Mouse (Mus musculus) thymus, postnatal 10 days (tissue): ENCODE measurements at regions not wholly inside any gene's neighbourhood (a gene's known extent, or its start where the extent isn't known, plus 50 kb on each side); places are given as distances from the start of the nearest gene placed in this dataset.
"Not testable (repeated sequence)": the region's sequence is repeated elsewhere in the genome, so short reads cannot be mapped to it uniquely, and the experiment has no call there.

Source experiments
- DNase-seq, 2 experiments: peaks; one replicate each; pipeline ENCODE4 v3.0.0; 2021; ENCODE audit warnings: low spot score in 2 of 2

DNA sequence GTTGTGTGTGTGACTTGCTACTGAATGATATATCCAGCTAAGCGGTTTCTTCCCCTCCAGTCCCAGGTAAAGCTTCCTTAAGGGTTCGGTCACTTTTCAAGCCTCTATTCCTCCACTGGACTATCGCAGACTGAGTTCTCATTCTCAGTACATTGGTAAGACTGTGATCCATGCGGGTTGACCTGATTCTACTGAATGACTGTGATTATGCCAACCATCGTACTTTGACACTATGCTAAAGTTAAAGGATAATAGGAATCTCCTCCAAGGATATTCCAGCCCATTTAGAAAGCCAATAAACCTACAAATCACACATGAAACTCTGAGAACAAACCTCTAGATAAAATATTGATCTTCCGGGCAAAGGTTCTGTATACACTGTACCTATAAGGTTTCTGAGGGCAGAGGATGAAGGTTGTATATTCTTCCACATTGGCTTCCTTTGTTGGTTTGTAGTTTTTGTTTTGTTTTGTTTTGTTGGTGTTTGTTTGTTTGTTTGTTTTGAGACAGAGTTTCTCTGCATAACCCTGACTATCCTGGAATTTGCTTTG, 223.7 kb upstream of the Zpld1 start:
- DNase-seq = no peak

DNA sequence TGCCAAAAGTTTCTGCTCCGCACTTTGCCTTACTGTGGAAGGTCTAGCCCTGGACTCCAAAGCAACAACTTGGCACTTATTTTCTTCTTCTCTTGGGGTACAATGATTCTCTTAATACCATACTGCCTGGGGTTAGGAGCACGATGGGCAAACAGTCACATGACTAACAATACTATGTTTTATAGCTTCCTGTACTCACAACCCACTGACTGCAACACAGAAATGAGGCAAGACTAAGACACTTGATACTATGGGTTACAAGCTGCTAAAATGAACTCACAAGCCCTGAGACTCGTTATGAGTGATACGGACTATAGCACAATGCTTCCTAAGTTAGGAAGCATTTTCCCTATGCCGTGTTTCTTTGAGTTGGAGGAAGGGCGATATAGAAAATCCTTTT, 222.3 kb upstream of the Zpld1 start:
- no peak for DNase-seq

DNA sequence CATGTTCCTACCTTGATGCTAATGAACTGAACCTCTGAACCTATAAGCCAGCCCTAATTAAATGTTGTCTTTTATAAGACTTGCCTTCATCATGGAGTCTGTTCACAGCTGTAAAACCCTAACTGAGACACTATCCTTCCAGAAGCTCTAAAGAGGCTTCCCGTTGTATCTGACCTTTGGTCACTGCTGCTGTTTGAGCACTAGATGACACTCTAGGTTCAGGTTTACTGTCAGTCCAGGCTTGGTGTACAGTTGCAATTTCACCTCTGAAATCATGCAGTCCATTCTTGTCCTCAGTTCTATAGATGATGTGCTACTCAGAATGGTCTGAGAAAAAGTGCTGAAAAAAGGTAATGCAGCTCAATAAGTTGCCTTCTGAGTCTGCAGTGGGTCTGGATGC, 221.9 kb upstream of the Zpld1 start:
- no peak for DNase-seq

DNA sequence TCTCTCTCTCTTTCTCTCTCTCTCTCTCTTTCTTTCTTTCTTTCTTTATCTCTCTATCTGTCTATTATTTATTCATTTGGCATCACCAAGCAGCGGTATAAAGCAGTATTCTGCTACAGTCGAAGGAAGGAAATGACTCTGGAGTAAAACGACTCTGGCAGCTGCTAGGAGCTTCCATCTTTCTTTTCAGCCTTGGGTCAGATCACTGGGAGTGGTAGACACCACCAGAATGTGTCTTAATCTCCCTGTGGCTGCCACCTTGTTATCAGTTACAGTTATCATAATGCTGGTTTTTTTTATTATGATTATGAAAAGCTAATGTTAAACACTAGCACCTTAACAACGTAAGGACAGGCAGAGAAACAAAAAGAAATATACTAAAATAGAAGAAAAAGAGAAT, 219.2 kb upstream of the Zpld1 start:
- DNase-seq = no peak

DNA sequence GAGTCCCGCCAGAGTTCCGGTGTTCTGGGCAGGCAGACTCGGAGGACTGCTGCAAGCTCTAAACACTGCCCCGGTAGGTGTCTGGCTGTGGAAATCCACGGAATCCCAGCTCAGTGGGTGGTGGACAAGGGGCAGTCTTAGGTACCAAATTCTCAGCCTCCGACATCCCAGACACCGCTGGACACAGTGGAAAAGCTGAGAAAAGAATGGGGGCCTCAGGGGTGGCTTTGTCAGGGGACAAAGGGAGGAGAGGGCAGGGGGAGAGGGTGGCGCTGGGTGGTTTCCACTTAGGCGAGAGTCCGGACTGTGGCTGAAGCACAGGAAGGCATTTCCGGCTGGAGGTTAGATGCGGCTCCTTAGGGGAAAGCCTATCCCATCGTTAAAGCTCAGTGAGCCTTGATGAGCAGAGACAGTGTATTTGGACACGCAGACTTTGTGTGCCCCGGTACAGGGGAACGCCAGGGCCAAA, 217.5 kb upstream of the Zpld1 start:
- DNase-seq = no peak

DNA sequence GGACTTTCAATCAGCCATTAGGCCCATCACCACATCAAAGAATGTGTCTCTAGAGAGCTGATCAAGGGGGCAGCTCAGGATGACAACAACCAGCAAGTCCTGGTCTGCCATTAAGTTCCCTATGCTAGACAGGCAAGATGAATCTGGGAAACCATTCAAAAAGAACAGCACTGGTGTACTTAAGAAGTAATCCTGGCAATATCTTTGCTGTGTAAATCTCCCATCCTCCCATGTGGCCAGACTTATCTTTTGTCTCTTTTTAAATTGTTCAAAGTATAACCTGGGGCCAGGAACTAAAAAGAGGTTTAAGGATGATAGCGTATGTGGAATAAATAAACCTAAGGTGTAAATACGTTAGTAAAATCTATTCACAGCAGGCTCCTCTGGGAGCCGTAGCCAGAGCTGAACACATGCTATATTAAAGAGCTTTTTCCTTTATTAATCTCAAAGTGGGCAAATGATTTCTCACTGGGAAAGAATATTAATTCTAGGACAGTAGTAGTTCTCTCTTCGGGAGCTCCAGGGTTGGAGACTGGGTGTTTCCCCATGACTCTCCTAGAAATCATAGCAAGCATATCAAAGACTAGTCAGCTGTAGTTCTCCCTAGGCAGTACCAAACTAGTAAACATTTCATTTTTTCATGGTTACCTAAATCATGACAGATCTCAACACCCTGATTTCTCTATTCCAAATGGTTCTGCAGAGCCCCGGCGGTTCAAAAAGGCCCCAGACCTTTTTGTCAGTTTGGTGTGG, 216.8 kb upstream of the Zpld1 start:
- no peak for DNase-seq

DNA sequence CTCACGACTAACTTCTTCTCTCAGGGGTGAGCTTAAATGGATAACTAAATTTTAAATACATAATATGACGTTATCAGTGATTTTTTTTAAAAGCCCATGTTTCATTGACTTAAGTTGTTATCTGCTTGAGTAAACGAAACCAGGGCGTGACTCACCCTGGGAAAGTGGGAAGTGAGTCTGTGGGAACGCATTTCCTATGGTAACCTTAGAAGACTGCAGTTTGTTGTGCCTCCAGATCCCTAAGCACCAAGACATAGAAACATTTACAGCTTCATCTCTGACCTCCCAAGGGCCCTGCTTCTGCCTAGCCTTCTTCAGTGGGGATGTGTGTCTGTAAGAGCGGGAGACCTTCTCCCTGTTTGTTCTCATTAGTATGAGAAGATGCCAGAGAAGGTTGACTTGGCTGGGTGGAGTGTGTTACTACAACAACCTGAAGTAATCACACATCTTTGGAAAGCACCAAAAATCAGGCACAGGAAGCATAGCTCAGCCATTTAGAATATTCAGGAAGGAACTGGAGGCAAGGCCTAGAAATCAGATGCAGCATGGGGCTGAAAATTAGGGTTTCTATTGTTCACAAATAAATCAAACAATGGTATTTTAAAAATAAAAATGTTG, 207.1 kb upstream of the Zpld1 start:
- no peak for DNase-seq

DNA sequence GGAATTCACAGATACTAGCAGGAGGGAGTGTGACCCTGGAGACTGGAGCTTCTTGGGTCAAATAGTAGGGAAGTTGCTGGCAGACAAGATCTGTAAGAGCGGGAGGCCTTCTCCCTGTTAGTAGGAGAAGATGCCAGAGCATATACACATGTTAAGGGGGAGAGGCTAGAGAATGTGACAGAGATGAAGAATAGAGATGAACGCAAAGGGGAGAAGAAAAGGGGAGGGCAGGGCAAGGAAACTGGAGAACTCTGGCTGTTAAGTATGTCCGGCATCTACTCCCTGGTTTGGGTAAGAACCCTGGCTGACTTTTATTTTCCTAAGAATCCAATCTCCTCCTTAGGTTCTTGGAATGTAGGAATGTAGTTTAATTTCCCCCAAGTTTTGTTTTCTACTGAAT, 206.5 kb upstream of the Zpld1 start:
- no peak for DNase-seq

DNA sequence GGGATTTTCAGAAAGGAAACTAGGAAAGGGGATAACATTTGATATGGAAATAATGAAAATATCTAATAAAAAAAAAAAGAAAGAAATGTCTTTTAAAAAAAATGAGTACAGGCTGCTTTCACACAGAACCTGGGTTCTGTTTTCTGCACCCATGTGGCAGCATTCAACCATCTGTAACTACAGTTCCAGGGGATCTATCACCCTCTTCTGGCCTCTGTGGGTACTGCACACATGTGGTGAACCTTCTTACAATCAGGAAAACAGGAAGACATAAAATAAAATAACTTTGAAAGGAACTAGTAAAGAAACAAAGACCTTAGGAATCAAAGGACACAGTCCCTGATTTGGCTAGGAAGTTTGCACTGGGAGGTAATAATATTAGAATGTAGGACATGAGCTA, 205.5 kb upstream of the Zpld1 start:
- DNase-seq = peak in 1 of 2 experiments; percentile 14

DNA sequence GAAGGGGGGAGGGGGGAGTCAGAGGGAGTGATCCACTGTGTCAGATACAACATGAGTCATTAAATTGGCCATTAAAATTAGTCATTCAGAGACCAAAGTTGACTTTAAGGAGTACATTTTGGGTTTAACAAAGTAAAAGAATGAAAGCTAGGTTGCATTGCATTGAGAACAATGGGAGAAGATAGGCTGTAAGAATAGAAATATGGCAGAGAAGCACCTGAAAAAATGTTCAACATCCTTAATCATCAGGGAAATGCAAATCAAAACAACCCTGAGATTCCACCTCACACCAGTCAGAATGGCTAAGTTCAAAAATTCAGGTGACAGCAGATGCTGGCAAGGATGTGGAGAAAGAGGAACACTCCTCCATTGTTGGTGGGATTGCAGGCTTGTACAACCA, 202.0 kb upstream of the Zpld1 start:
- not testable (repeated sequence) for DNase-seq

DNA sequence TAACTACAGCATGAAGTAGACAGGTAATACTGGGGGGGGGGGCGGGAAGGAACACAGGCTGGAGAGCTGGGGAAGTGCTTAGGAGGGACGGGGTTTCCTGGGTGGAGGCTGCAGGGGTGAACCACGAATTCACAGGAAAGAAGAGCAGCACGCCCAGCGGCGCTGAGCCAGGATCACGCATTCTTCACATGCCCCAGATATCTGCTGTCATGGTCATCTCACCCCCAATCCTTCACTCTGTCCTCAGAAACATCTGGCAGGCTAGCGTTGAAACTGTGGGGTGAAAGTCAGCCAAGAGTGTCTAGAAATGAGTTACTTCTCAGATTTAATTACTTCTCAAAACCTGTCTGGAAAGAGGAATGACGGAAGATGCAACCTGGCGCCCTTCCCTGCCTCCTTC, 197.3 kb upstream of the Zpld1 start:
- DNase-seq = no peak

DNA sequence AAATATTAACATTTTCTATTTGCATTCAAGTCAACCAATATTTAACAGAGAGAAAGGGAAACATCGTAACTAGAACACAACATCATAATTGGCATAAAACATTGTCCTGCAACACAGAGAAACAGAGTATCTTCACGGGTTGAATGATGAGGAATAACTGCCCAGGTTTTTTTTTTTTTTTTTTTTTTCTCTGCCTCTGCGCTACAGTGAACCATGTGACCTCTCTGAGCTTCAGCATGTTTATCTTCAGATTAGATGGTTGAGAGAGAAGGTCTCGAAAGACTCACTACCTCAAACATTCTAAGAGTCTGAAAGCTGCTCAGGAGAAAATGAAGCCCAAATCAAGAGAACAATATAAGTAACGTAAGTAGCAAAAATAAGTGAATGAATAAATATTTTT, 196.4 kb upstream of the Zpld1 start:
- DNase-seq = no peak

DNA sequence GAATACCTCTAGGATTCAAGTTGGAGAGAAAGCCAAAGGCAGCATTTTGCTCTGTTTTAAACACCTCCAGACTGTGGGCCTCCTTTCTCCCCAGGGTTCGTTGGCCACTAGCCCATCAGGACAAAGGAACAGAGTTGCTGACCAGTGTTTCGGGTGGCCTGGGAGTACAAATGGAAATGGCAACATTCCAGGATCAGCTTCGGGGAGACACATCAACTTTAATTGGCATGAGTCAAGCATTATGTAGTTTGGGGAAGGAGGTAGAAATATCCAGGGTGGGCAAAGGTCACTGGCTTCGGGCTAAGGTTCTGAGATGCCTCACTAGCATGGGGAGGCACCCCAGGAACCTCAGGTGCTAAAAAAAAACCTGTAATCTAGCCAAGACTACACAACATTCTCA, 194.3 kb upstream of the Zpld1 start:
- no peak for DNase-seq

DNA sequence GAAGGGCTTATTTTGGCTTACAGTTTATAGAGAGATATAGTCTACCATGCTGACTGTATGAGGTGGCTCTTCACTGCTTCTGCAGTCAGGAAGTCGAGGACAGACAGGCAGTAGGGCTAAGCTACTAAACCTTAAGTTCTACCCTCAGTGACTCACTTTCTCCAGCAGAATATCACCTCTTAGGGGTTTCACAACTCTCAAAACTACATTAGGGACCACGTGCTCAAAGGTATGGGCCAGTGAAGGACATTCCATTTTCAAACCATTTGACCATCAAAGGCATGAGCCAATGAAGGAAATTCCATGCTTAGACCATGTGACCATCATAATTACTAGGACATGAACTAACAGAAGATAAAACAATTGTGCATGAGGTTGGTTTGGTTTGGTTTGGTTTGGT, 186.6 kb upstream of the Zpld1 start:
- DNase-seq = no peak

DNA sequence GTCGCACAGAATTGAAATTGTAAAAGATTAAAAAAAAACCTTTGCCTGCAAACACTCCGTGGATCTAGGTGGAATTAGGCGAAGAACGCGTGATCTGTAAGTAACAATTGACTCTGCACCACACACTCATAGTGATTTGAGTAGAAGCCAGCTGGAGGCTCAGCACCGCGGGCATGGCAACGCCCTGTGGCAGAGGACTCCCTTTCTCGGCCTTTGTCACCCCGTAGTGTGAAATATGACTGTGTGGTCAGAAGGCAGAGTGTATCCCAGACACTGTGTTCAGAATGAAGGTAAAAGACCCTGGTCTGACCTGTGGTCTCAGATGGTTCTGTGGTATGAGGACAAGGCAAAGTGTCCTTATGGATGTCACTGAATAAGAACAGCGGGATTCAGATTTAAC, 183.0 kb upstream of the Zpld1 start:
- DNase-seq = no peak

DNA sequence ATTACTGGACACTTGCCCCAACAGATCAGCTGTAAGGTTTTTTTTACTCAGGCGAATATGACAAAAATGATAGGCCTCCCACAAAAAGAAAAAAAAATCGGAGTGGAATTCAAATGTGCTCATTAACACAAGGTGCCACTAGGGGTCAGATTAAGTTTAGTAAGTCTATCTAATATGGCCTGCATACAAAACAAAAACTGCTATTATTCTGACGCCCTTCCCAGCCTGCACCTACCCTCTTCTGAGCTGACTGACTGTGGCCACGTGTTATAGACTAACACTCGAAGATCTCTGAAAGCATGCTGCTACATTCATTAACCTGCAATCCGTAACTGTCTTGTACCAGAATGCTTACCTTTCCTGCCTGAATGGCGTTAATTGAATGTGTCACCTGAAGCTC, 182.5 kb upstream of the Zpld1 start:
- peak in 1 of 2 experiments; percentile 11 for DNase-seq

DNA sequence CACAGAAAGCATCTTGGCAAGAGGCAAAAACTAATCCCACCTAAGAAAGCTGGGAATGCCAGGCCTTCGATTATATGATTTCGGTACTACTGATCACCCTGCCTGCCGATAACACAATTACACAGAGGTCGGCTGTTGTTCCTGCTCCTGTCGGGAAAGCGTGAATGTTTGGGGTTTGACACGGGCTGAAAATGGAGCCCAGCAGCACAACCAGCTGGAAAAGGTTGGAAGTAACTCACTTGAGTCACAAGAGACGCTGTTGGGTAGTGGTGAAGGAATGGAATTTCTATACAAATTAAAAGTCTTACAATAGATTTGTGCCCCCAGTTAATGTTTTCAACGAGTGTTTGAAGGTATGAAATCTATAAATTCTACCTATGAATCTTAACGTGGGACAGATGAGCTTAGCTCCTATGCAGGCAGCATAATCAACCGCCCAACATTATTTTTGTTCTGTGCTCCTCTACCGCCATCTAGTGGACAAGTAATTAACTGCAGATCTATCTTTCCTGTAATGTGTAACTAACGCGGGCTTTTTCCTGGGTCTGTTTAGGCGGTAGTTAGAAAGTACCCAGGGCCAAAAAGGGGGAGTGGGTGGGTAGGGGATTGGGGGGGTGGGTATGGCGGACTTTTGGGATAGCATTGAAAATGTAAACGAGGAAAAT, 178.9 kb upstream of the Zpld1 start:
- DNase-seq = peak in 1 of 2 experiments; percentile 66

DNA sequence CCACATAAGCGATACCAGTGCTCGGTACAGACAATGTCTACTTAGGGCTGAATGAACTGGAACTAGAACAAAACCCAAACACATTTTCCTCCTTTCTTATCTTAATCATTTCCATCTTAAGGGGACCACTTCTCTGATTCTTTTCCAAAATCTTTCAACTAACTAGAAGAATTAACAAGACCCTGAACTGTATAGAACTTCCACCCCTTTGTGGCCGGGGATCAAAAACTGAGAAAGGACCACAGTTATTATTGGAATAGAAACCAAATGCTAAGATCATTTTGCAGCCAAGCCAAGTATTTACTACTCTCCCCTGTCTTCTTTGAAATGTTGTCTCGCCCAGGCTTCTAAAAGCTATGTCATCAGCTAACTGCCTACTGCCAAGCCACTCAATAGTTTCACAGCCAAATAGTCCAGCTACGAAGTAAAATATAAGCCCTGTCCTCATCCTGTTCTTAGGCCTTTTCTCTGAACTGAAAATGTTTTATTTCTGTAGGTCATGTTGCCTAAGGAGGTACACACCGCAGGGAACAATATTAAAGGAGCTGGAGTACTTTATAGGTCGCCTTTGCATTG, 177.3 kb upstream of the Zpld1 start:
- DNase-seq = no peak

DNA sequence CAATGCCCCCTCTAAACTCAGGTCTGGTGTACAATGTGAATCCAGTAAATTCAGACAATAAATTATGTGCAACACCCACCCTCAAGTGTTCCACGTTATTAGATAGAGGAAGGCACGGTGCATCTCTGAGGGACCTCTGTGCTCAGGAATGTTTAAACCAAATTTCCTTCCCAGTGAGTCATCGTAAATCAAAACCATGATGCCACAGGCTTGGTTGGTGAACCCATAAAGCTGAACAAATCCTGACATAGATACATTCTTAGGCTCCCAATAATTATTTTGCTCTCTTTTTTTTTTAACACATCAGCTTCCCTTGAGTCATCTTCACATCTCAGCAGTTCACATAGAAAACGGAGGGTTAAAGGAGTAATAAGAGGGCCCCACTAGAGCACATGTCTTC, 173.6 kb upstream of the Zpld1 start:
- DNase-seq = no peak

DNA sequence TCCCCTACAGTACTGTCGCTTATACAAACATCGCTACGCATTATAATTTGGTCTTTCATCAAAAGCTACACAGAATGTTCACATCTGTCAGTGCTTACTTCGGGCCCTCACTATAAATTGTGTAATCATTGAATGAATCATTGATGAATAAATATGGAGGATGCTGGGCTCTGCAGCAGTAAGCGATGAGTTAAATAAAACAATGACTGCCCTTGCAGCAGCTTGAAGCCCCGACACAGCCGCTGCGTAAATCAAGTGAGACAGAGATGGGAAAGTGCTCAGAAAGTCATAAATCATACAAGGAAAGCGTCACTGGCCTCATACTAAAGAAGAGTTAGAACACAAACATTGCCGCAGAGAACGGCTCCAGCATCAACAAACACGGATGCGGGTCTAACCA, 172.9 kb upstream of the Zpld1 start:
- DNase-seq = no peak

DNA sequence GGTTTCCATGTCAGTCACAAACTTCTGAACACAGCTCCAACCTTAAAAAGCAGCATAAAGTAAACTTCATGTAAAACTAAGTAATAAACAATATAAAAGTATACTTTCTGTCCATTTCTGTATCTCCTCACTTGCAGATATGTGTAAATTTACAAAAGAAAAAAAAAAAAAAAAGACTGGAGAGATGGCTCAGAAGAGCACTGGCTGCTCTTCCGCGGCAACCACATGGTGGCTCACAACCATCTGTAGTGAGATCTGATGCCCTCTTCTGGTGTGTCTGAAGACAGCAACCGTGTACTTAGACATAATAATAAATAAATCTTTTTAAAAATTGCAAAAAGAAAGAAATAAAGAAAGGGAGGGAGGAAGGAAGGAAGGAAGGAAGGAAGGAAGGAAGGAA, 171.9 kb upstream of the Zpld1 start:
- DNase-seq = no peak

DNA sequence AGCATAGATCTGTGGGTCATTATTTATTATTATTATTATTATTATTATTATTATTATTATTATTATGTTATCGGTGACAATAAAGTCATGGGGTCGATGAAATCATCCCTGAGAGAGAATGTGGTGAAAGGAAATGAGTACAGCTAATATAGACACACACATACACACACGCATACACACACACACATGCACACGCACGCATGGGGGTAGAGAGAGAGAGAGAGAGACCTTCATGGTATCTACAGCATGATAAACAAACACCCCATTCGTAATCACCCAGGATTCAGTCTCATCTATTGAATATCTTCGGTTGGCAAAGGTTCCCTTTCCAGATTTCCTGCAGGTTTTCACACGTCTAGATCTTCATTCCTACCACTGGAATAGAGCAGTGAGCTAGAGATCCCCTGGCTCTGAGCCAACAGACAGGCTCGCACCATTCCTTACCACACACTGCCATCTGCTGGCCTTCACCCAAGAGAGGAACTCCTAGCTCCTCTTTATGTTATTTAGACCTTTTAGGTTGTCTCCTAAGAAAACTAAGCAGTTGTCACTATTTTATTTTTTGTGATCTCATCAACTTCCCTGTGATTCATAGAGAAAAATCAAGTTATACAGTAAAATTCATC, 171.2 kb upstream of the Zpld1 start:
- DNase-seq = peak in 1 of 2 experiments; percentile 50
